Mouse (Mus musculus) kidney, postnatal 0 days (tissue): ENCODE measurements at regions not wholly inside any gene's neighbourhood (a gene's known extent, or its start where the extent isn't known, plus 50 kb on each side); places are given as distances from the start of the nearest gene placed in this dataset.
"Not testable (repeated sequence)": the region's sequence is repeated elsewhere in the genome, so short reads cannot be mapped to it uniquely, and the experiment has no call there.

ENCODE experiments used
- ATAC-seq: fragments of 200-750 bp; cut with Nextera tagmentation; replicated peaks from 2 replicates; pipeline ENCODE4 v1.8.0; 2017; ENCODE audit warnings: low read depth, moderate number of reproducible peaks, moderate TSS enrichment, moderate library complexity; ENCODE audit not compliant: low FRiP score
- DNase-seq: peaks from one replicate; pipeline ENCODE4 v3.0.0-alpha.2; 2016; ENCODE audit warnings: low spot score
- H3K27ac ChIP-seq: fragments of 300-500 bp; sonication (generic); 2 replicates; pipeline ENCODE4 v1.5.1; 2014; ENCODE audit warnings: mild to moderate bottlenecking
- H3K27me3 ChIP-seq: fragments of 300-500 bp; sonication (generic); 2 replicates; pipeline ENCODE4 v1.6.1; 2014; ENCODE audit warnings: low read length, mixed read lengths; ENCODE audit not compliant: insufficient read depth
- H3K36me3 ChIP-seq: fragments of 300-500 bp; sonication (generic); 2 replicates; pipeline ENCODE4 v1.6.1; 2014; ENCODE audit warnings: low read length, mixed read lengths; ENCODE audit not compliant: insufficient read depth
- H3K4me1 ChIP-seq: fragments of 300-500 bp; sonication (generic); replicated peaks from 2 replicates; pipeline ENCODE4 v1.6.1; 2014; ENCODE audit warnings: antibody characterized with exemption, low read length, mixed read lengths; ENCODE audit not compliant: insufficient read depth
- H3K4me2 ChIP-seq: fragments of 300-500 bp; sonication (generic); 2 replicates; pipeline ENCODE4 v1.6.1; 2014; ENCODE audit warnings: mild to moderate bottlenecking, low read length, moderate library complexity, mixed read lengths
- H3K4me3 ChIP-seq: fragments of 300-500 bp; sonication (generic); replicated peaks from 2 replicates; pipeline ENCODE4 v1.5.1; 2014; ENCODE audit warnings: low read depth, low read length
- H3K9ac ChIP-seq: fragments of 300-500 bp; sonication (generic); 2 replicates; pipeline ENCODE4 v1.6.1; 2014; ENCODE audit warnings: low read depth, low read length
- H3K9me3 ChIP-seq: fragments of 300-500 bp; sonication (generic); replicated peaks from 2 replicates; pipeline ENCODE4 v1.6.1; 2016; ENCODE audit warnings: low read length, inconsistent platforms, mixed read lengths
- CTCF ChIP-seq: IDR thresholded peaks from 2 replicates; pipeline ENCODE4 v1.5.1; 2016; ENCODE audit warnings: antibody characterized with exemption, low read depth, mild to moderate bottlenecking, moderate library complexity
- WGBS: fragments of 180-500 bp; shearing (Covaris S2); extraction: QIAGEN DNeasy Blood & Tissue Kit; methylation state at CpG from one replicate; pipeline ENCODE4 v1.1.7; 2014; 5-methylcytosine and 5-hydroxymethylcytosine counted together

GRCm38 (mm10) chr17:4612741-4613140 is 381.4 kb upstream of the Arid1b start:
- no peak overlapping the region for H3K4me2 ChIP-seq
- H3K27me3 ChIP-seq: no peaks in the 10 kb centered on the region
- H3K36me3 ChIP-seq: no peaks in the 10 kb centered on the region
- H3K9ac ChIP-seq: no peak overlapping the region
- no peaks in the 10 kb centered on the region for H3K4me1 ChIP-seq
- WGBS: 75% methylated on average over 7 of the region's 7 CpGs
- no peak for TF ChIP-seq CTCF
- DNase-seq (no peak), ATAC-seq (no peak)
- H3K27ac ChIP-seq: no peak overlapping the region
- no peaks in the 10 kb centered on the region for H3K9me3 ChIP-seq
- no peak overlapping the region for H3K4me3 ChIP-seq

- no peak for DNase-seq
- H3K27me3 ChIP-seq: no peaks in the 10 kb centered on the region
- H3K36me3 ChIP-seq: no peaks in the 10 kb centered on the region
- no peaks in the 10 kb centered on the region for H3K4me1 ChIP-seq
- H3K9me3 ChIP-seq: no peaks in the 10 kb centered on the region
- no peak overlapping the region for H3K4me3 ChIP-seq
- H3K9ac ChIP-seq: no peak overlapping the region
- no peak overlapping the region for H3K4me2 ChIP-seq
- TF ChIP-seq CTCF: no peak
- ATAC-seq: no peak
- H3K27ac ChIP-seq: no peak overlapping the region
These were observed 373.8 kb upstream of the Arid1b start for GRCm38 (mm10) chr17:4620361-4620760.

- 87% methylated on average over 1 of the region's 1 CpGs for WGBS
- not testable (repeated sequence) for ATAC-seq, H3K27ac ChIP-seq
These were observed 368.0 kb upstream of the Arid1b start for GRCm38 (mm10) chr17:4626126-4626525.

GRCm38 (mm10) chr17:4627542-4627941 is 366.6 kb upstream of the Arid1b start:
- no peaks in the 10 kb centered on the region for H3K36me3 ChIP-seq
- DNase-seq: peak; percentile 39
- peaks cover 7% of the 10 kb centered on the region for H3K4me1 ChIP-seq
- H3K27me3 ChIP-seq: no peaks in the 10 kb centered on the region
- 60% methylated on average over 7 of the region's 7 CpGs for WGBS
- no peaks in the 10 kb centered on the region for H3K9me3 ChIP-seq
- H3K9ac ChIP-seq: no peak overlapping the region
- TF ChIP-seq CTCF: no peak
- no peak overlapping the region for H3K4me2 ChIP-seq
- no peak overlapping the region for H3K27ac ChIP-seq
- no peak overlapping the region for H3K4me3 ChIP-seq
- ATAC-seq: no peak

More at GRCm38 (mm10) chr17:4626126-4626525, 368.0 kb upstream of the Arid1b start:
- H3K9me3 ChIP-seq, H3K4me1 ChIP-seq, H3K4me3 ChIP-seq, H3K4me2 ChIP-seq, DNase-seq, H3K9ac ChIP-seq, H3K36me3 ChIP-seq, H3K27me3 ChIP-seq: not testable (repeated sequence)

- DNase-seq (no peak), ATAC-seq (no peak)
- Histone ChIP-seq H3K27ac (no peak overlapping the region), H3K4me1 (peaks cover 7% of the 10 kb centered on the region), H3K27me3 (no peaks in the 10 kb centered on the region), H3K9me3 (no peaks in the 10 kb centered on the region), H3K36me3 (no peaks in the 10 kb centered on the region), H3K4me3 (no peak overlapping the region), H3K9ac (no peak overlapping the region), H3K4me2 (no peak overlapping the region)
- 35% methylated on average over 4 of the region's 4 CpGs for WGBS
- TF ChIP-seq CTCF: no peak
These were observed 363.0 kb upstream of the Arid1b start for GRCm38 (mm10) chr17:4631122-4631521.

GRCm38 (mm10) chr17:4632506-4632905 is 361.6 kb upstream of the Arid1b start:
- no peaks in the 10 kb centered on the region for H3K9me3 ChIP-seq
- no peak overlapping the region for H3K4me3 ChIP-seq
- peak overlapping the region; percentile 19; the same call in 1 of the 2 replicates for H3K27ac ChIP-seq
- ATAC-seq (no peak), DNase-seq (no peak)
- no peak overlapping the region for H3K4me2 ChIP-seq
- WGBS: 69% methylated on average over 2 of the region's 2 CpGs
- TF ChIP-seq CTCF: no peak
- no peak overlapping the region for H3K9ac ChIP-seq
- H3K36me3 ChIP-seq: no peaks in the 10 kb centered on the region
- H3K4me1 ChIP-seq: peaks cover 3% of the 10 kb centered on the region; the same call in 1 of the 2 replicates
- no peaks in the 10 kb centered on the region for H3K27me3 ChIP-seq

GRCm38 (mm10) chr17:4633771-4634170 is 360.4 kb upstream of the Arid1b start:
- no peak for DNase-seq
- Histone ChIP-seq H3K27ac (no peak overlapping the region), H3K4me2 (no peak overlapping the region), H3K4me3 (no peak overlapping the region), H3K9me3 (no peaks in the 10 kb centered on the region), H3K4me1 (no peaks in the 10 kb centered on the region), H3K36me3 (no peaks in the 10 kb centered on the region), H3K9ac (no peak overlapping the region), H3K27me3 (no peaks in the 10 kb centered on the region)
- no peak for TF ChIP-seq CTCF
- 55% methylated on average over 3 of the region's 3 CpGs for WGBS
- no peak for ATAC-seq
